Mouse (Mus musculus): Measurements from ENCODE around the gene Yrdc. TPM values are rescaled to one million over a fixed set of nuclear protein-coding genes. Genes with fewer than 3 reads are reported as not detected.

Gene Yrdc
- 10 to 100 TPM; 42.2 to 42.3 TPM for total RNA-seq (2021)
- long read RNA-seq, experiment 1, transcript Yrdc-202 (4 exons, 724 nt) = minor isoform, 5 of 65 reads
- long read RNA-seq, experiment 1, transcript Yrdc-201 (5 exons, 1,634 nt) = major isoform, 38 of 65 reads
- long read RNA-seq, experiment 1, partial matches to known transcripts = 1 of 65 reads
- long read RNA-seq, experiment 1, other reads (novel, unspliced or antisense) = 19 of 65 reads
- long read RNA-seq, experiment 2, transcript Yrdc-202 (4 exons, 724 nt) = minor isoform, 7 of 95 reads
- long read RNA-seq, experiment 2, transcript Yrdc-201 (5 exons, 1,634 nt) = major isoform, 68 of 95 reads
- long read RNA-seq, experiment 2, partial matches to known transcripts = 2 of 95 reads
- long read RNA-seq, experiment 2, other reads (novel, unspliced or antisense) = 14 of 95 reads

DNA sequence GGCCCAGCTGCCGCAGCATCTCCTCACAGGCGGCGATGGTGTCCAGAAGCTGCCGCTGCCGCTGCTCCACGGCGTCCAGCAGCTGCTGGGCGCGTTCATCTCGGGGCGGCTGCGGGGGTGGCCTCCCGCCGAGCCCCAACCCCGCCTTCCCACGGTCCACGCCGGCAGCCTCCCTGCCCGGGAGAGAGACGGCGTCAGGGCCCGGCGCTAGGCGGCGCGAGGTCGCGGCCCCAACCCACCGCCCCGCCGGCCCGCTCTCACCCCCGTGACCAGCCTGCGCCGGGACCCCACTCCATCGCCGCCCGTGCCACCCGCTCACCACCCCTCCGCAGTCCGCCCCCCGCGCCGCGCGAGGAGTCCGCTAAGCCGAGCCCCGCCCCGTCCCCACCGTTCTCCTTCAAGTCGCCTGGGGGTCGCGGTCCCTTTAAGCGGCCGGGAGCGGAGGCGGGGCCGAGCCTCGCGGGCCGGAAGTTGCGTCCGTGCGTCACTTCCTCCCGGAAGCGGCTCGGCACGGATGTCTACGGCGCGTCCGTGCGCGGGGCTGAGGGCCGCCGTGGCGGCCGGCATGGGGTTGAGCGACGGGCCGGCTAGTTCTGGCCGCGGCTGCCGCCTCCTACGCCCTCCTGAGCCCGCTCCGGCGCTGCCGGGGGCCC lies at the start of gene Yrdc:
Yrdc (plus strand) TSS at position 419 of the 653 bp plus-strand sequence.
- peak; percentile 85 to 87 for DNase-seq (ENCODE audit: low spot score in 2 of 2)

DNA sequence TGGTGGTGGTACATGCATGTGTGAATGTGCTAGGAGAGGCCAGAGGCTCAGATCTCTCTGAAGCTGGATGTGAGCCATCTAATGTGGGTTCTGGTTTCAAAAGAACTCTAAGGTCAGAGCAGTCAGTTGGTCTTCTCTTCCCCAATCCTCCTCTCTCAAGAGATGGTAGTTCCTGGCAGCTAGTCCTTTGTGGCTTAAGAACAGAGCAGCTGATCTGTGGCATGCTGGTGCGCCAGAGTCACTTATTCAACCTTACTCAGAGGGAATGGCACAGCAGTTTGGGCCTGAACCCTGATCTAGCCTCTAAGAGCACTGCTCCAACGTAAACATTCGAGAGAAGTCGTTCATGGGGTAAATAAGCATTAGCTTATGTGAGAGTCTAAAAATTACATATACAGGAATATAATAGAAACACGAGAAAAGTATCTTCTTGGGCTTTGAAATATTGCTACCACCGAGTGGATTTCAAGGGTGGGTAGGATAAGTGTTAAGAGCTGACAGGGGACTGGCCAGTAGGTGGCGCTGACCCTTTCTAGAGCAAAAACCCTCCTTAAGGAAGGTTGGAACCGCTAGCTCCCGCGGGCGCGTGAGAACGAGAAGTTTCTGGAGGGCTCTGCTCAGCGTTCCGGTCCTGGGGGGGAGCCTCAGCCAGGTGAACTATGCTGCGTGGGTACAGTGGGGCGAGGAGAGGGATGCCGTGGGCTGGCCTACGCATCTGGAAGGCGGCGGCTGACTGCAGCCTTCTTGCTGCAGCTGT lies 48.7 kb upstream of the Yrdc start, which contains the start of gene Mtf1:
Mtf1 (plus strand) TSS at position 553 of the 757 bp plus-strand sequence.
- DNase-seq (ENCODE audit: low spot score in 2 of 2) = peak; percentile 55 to 75

DNA sequence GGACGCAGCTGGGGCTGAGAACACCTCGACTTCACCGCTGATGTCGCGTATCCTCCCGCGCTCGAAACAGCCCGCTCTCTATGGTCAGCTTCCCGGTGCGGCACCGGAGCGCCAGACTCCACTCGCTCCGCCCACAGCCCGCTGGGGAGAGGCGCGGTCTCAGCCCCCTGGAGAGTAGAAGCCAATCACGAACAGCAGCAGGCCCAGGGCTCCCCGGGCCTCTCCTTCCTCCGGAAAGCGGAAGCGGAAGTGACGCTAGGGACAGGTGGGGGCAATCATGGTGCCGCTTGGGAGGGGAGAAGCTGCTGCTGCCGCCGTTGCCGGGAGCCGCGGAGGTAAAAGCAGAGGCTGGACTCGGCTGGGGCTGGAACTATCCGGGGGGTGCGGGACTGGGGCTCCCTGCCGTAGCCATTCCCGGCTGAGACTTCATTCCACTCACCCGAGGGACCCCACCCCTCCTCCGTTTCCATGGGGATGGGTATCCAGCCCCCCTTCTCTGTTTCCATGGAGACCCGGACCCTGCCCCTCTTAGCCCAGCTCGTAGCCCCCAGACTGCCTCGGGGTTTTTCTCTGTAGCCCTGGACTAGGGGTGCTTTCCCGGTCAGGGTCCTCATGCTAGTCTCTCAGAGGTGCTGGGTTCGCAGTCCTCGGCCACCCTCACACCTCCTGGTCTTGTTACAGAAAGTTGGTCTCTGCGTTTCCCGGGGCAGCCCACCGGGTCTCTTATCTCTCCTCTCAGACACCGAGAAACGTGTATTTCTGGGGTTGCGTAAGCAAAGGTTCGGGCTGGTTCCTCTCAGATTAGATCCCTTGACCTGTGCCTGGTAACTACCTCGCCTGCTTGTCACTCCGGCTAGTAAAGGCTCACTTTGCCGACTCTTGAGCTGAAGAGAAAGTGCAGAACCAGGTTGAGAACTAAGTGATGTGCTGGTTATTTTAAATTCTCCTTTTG lies 47.9 kb upstream of the Yrdc start:
- DNase-seq (ENCODE audit: low spot score in 2 of 2) = peak; percentile 87 to 96

DNA sequence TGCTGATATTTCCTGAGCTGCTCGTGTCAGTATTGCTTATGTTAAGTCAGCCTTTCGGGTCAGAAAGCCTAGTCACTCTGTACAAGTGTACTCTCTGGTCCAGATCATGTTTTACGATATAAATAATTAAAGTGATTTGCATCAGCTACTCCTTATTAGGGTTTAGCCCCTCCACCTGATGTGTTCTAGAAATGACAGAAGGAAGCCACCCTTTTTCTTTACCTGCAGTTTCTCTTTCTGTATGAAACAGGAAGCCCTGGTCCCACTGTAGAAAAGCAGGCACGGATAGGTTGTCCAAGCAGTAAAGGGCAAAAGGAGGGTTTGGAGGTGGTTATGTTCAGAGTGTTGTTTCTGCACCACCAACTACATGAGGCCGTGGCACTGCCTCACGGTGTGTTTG lies 47.1 kb upstream of the Yrdc start:
- DNase-seq (ENCODE audit: low spot score in 2 of 2) = no peak

DNA sequence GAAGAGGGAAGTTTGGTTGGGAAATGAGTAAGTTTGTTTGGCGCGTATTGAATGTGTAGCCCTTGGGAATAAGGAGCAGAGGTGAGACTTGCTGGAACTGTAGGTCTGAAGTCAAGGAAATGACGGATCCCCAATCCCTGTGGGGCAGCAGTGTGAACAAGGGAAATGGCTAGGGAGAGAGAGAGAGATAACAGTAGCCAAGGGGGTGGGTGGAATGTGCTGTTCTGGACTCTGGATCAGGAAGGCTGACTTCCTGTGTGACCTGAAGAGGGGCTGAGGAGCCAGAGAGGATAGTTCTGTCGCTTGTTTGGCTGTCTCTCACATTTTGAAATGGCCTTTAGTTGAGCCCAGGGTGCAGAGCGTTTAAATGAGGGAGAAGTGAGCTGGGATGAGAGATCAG lies 42.0 kb upstream of the Yrdc start:
- DNase-seq (ENCODE audit: low spot score in 2 of 2) = no peak

DNA sequence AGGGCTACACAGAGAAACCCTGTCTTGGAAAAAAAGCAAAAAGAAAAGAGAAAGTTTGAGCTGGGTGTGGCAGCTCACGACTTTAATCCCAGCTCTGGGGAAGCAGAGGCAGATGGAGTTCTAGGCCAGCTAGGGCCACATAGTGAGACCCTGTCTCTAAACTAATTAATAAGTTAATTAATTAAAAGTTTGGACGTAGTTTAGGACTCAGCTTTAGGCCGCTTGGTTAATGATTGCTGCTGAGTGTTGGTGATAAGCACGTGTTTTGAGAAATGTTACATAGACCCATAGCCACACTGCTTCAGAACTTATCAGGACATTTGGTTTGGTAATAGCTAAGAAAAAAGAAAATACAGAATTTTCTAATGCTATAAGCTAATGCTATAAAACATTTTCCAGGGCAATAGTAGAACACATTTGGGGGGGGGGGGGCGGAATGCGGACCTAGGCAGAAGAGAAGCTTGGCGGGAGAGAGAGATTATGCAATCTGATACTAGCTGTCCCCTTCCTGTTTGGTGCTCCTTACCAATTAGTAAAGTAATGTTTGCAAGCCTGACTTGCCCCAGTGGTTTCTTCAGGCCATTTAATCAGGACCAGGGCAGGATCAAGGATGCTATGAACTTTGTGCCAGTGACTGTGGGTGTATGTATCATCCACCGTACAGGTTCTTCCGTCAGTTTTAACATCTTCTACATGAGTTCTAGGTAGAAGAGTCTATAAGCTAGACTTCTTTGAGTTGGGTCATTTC lies 41.2 kb upstream of the Yrdc start:
- no peak for DNase-seq (ENCODE audit: low spot score in 2 of 2)

DNA sequence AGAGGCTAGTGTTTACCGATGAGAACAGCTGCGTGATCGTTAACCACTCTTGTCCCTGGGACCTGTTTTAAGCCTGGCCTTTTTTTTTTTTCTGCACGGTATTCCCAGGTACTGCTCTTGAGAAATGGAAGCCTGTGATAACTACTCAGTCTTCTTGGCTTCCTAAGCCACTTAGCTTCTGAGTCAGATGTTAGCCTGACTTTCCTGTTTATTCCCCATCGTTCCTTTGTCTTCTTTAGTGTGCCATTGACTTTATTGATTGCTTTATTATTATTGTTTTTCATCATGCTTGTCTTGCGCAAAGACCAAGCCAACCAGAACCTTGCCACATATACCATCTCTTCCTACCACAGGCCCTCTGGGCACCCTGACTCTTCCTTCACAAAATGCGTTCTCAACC lies 40.4 kb upstream of the Yrdc start:
- no peak for DNase-seq (ENCODE audit: low spot score in 2 of 2)

DNA sequence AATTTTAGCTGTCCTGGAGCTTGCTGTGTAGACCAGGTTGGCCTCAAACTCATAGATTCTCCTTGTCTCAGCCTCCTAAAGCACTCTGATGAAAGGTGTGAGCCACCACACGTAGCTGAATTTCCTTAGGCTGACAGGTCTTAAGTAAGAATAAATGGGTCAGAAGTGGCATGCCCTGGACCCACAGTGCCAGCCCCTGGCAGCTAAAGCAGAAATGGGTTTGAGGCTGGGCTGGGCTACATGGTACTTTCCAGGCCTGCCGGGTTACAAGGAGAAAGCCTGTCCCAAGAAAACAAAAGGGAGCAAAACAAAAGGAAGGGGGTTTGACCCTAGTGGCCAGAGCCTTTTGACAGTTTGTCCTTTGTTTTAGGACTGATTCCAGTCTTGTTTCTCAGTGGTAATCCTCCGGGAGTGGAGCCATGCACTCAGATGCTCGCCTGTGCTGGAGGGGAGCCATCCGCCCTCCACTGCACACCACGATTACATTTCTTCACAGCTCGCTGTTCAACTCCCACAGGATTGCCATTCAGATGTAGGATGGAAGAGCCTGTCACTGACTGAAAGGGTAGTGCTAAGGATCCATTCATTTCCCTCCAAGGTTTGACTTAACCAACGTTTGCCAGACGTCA lies 39.0 kb upstream of the Yrdc start:
- no peak for DNase-seq (ENCODE audit: low spot score in 2 of 2)

DNA sequence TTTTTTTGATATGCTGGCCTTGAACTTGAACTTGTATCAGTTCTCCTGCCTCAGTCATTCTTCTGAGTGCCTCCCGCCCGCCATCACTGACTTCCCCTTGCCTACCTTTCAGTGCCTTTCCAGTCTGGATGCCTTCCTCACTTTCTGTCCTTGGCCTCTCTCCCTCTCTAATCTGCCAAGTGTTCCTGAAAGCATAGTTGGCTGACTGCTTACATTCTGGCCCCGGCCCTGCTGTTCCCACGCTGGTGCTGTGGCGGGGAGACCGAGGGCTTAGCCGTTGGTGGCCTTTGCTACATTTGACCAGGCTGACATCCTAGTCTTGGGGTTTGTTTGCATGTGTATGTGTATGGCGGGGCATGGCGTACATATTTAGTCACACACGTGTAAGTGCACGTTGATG lies 34.6 kb upstream of the Yrdc start:
- no peak for DNase-seq (ENCODE audit: low spot score in 2 of 2)

DNA sequence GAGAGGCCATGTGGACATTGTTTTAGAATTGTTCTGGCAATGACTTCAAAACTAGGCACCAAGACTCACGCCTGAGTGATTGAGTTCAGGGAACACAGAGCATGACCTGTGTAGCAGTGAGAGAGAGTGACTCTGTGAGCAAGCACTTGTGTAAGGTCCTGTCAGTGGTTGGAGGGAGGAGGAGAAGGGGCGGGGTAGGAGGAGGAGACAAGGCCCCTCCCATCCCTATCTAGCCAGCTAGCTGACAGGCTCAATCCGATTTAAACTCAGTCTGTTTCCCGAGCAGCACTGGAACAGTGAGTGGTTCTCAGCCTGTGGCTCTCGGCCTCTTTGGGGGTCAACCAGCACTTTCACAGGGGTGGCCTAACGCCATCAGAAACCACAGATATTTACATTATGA lies 32.7 kb upstream of the Yrdc start:
- peak in 1 of 2 experiments; percentile 10 for DNase-seq (ENCODE audit: low spot score in 2 of 2)

DNA sequence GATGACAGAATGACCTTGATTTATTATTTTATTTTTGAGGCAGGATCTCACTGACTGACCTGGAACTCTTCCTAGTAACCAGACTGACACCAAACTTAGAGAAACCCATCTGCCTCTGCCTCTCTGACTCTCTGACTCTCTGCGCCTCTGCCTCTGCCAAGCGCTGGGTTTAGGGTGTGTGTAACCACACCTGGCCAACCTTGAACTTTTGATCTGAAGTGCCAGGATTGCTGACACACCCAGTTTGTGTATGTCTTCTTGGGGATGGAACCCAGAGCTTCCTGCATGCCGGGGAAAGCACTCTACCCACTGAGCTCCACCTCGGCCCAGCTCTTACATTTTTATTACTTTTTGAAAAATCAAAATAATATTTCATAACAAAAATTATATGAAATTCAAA lies 31.6 kb upstream of the Yrdc start:
- DNase-seq (ENCODE audit: low spot score in 2 of 2) = no peak

DNA sequence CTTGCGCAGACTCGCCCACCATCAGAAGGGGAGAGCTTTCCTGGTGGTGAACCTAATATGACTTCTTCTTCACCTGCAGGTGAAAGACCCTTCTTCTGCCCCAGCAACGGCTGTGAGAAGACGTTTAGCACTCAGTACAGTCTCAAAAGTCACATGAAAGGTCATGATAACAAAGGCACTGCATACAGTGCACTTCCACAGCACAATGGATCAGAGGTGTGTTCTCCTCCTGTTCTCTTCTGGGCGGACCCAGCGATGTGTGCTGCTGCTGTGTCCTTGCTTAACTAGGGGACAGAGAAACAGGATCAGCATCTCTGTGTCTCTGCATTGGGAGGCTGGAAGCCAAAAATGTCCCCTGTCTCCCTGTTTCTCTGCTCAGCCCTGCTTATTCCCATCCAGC lies 25.5 kb upstream of the Yrdc start:
- DNase-seq (ENCODE audit: low spot score in 2 of 2) = no peak

DNA sequence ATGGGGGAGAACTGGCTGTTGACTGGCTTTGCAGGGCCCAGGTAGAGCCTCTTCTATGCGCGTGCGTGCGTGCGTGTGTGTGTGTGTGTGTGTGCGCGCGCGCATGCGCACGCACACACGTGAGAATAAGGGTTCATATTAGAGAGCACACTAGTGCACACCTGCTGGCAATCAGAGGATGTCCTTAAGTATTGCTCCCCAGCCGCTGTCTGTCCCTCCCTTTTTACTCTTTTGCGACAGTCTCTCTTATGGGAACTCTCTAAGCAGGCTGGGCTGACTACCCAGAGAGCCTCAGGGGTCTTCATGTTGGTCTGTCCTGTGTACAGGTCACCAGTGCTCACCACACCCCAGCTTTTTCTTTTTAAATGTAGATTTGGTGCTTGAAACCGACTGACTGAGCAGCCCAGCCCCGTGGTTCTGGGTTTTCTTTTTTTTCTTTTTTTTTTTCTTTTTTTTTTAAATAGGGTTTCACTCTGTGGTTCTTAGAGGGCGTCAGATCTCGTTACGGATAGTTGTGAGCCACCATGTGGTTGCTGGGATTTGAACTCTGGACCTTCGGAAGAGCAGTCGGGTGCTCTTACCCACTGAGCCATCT lies 25.0 kb upstream of the Yrdc start:
- no peak for DNase-seq (ENCODE audit: low spot score in 2 of 2)

DNA sequence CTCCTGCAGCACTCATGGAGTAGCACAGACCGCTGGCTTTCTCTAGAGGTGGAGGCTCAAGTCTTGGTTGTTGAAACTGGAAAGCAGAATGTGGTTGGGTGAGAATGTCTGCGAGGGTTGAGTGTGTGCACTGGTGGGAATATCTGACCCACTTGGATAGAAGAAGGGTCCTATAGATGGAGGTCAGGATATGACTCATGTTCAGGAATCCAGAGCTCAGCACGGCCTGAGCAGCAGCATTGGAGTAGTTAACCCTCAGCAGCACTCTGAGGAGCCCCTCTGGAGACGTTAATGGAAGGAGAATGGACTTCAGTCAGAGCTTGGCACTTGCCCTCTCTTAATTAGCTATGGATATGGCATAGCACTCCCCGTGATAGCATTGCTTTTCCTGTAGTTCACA lies 20.8 kb upstream of the Yrdc start:
- DNase-seq (ENCODE audit: low spot score in 2 of 2) = no peak

DNA sequence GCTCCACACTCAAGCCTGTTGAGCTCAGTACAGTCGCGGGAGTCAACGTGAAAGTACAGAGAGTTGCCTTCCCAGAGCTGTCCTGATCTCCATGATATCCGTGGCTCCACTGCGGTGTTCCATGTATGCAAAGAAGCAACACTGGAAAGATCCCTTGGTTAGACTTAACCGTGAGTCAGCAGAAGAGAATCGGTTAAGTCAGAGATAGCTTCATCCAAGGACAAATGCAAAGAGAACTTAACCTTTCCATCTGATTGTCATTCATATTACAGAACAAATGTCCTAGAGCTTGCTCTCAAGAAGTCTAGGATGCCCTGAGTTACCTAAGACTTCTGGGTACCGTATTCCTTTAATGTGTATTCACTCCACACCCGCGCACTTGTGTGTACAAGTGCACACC lies 17.7 kb upstream of the Yrdc start:
- DNase-seq (ENCODE audit: low spot score in 2 of 2) = no peak

DNA sequence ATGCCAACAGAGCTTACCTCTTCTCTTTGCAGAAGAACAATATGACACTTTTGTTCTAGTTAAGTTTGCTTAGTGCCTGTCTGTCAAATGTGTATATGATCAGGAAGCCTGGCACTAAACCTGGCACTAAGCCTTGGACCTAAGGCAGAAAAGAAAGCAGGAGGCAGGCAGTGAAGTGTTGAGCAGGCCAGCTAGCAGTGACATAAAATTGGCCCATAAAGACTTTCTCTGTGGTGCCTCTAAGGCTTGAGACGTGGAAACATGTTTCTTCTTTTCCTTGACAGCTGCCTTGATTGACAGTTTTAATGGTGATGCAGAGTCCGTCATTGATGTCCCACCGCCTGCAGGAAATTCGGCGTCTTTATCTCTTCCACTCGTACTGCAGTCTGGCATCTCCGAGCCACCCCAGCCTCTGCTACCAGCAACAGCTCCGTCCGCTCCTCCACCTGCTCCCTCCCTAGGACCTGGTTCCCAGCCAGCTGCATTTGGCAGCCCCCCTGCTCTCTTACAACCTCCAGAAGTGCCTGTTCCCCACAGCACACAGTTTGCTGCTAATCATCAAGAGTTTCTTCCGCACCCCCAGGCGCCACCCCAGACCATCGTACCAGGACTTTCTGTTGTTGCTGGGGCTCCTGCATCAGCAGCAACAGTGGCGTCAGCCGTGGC lies 12.3 kb upstream of the Yrdc start:
- DNase-seq (ENCODE audit: low spot score in 2 of 2) = no peak

DNA sequence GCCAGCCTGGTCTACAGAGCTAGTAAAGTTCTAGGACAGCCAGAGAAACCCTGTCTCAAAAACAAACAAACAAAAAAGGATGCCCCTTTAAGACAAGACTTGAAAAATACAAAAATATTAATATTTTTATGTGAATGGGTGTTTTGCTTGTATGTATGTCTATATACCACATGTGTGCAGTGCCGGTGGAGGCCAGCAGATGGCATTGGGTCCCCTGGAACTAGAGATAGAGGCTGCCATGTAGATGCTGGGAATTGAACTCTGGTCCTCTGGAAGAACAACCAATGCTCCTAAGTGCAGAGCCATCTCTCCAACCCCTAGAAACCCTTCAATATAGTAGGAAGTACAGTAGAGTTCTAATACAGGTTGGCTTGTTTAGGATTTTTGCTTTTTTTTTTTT lies 9.5 kb upstream of the Yrdc start:
- no peak for DNase-seq (ENCODE audit: low spot score in 2 of 2)

DNA sequence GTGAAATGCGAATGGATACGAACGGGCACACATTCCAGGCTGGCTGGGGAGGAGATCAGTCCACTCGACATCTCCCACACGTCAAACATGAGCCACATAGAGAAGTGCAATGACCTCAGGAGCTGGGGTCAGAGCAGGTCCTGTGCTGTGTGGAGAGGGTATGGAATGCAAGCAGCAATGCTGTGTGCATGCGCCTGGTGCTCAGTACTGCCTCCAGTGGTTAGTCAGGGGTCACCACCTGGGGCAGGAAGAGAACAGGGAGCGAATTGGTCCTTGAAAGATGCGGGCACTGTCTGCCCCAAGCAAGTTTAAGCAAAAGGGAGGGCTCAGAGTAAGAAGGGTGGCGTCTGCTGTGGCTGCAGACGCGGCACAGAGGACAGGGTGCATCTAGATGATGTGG lies 7.0 kb upstream of the Yrdc start:
- DNase-seq (ENCODE audit: low spot score in 2 of 2) = no peak

DNA sequence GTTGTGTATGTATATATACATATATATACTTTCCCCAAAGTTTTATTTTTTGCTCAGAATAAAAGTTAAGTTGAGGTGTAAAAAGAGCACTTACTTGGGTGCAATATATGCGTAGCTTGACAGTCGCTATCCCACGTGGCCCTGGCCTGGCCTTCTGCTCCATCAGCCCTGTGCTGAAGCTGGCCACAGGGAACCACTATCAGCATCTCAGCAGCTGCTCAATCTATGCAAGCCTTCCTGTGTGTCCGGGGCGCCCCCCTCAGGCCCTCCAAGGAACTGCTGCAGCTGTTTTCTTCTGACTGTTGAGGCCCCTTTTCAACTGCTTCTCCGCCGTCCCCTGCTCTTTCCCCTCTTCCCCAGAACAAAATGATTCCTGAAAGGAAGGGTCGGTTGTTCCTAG lies 2.9 kb upstream of the Yrdc start:
- peak; percentile 54 to 77 for DNase-seq (ENCODE audit: low spot score in 2 of 2)

Measured in adrenal gland, postnatal 4 days (tissue).